Mouse (Mus musculus) thymus, postnatal 25 days (tissue): ENCODE data around the gene Rccd1.

Source experiments
- DNase-seq: peaks from one replicate; pipeline ENCODE4 v3.0.0; 2022

Gene Rccd1

DNA sequence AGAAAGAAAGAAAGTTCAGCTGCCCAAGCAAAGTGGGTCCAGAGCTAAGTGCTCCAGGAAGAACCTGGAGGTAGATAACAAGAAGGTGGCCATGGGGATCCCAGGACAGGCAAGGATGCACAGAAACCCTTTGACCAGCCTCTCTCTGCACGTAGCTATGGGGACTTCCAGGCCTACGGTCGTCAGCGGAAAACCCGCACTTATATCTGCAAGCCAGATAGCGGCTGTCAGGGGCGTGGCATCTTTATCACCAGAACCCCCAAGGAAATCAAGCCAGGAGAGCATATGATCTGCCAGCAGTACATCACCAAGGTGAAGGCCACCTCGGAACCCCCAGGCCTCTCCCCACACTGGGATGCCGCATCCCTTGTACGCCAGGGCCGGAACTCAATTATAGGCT, 71.4 kb downstream of the Rccd1 start:
- DNase-seq = no peak

DNA sequence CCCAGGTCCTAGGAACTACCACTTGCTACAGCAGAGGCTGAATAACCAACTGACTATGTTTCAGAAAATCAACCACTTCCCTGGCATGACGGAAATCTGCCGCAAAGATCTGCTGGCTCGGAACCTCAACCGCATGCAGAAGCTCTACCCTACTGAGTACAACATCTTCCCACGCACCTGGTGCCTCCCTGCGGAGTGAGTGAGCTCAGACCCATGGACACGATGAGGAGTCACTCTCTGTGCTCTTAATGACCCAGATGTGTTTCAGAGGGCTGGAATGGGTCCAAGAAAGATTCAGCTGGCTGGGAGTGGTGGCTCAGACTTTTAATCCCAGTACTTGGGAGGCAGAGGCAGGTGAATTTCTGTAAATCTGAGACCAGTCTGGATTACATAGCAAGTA, 71.8 kb downstream of the Rccd1 start:
- no peak for DNase-seq

- peak; percentile 40 for DNase-seq
These were observed 77.4 kb downstream of the Rccd1 start for GRCm38 (mm10) chr7:80246859-80247258.

GRCm38 (mm10) chr7:80246148-80246721, 78.0 kb downstream of the Rccd1 start, which contains the start of gene Ttll13:
Gene Ttll13 (plus strand): TSS chr7:80246376.
- DNase-seq = peak; percentile 96

- no peak for DNase-seq
These were observed 79.4 kb downstream of the Rccd1 start for GRCm38 (mm10) chr7:80244851-80245250.
